Mouse (Mus musculus) left cerebral cortex, adult 2 months (tissue): ENCODE data around the gene Ifnar1. TPM values are rescaled to one million over a fixed set of nuclear protein-coding genes. Genes with fewer than 3 reads are reported as not detected.
A peak's percentile ranks its signal among the peaks of the same experiment; 100 is the strongest.
"Not testable (repeated sequence)": the region's sequence is repeated elsewhere in the genome, so short reads cannot be mapped to it uniquely, and the experiment has no call there.

Experiments
- DNase-seq, 2 experiments: peaks; one replicate each; pipeline ENCODE4 v3.0.0; 2021 to 2022; ENCODE audit warnings: low spot score in 2 of 2, mixed read lengths in 1 of 2; ENCODE audit errors: extremely low spot score in 1 of 2
- H3K27ac ChIP-seq: fragments of 200-600 bp; 2 replicates; pipeline ENCODE4 v1.8.1; 2022
- H3K4me3 ChIP-seq: fragments of 200-600 bp; 2 replicates; pipeline ENCODE4 v1.8.1; 2022
- CTCF ChIP-seq: fragments of 200-600 bp; IDR thresholded peaks from 2 replicates; pipeline ENCODE4 v1.8.1; 2022; ENCODE audit warnings: antibody characterized with exemption, mild to moderate bottlenecking, moderate library complexity
- intact Hi-C: fragments of 180-260 bp; cut with DNase I; formaldehyde crosslinking; loops from one replicate; pipeline ENCODE4 v1.15.1; 2025
- long read RNA-seq, 2 experiments: library from polyadenylated mRNA; stranded (forward); transcript quantifications; one replicate each; pipeline ENCODE4 v2.0.0; 2021; ENCODE audit warnings: borderline mapping rate in 2 of 2
- total RNA-seq, 2 experiments: library from RNA; stranded (reverse); gene quantifications; 2 replicates each; pipeline ENCODE4 v1.2.3; 2021

Gene Ifnar1
- 10 to 100 TPM; 45.2 TPM for total RNA-seq
- long read RNA-seq, experiment 1, transcript Ifnar1-201 (11 exons, 3,909 nt) = major isoform, 27 of 35 reads
- long read RNA-seq, experiment 1, partial matches to known transcripts = 2 of 35 reads
- long read RNA-seq, experiment 1, other reads (novel, unspliced or antisense) = 6 of 35 reads
- long read RNA-seq, experiment 2, transcript Ifnar1-201 (11 exons, 3,909 nt) = major isoform, 20 of 37 reads
- long read RNA-seq, experiment 2, partial matches to known transcripts = 4 of 37 reads
- long read RNA-seq, experiment 2, other reads (novel, unspliced or antisense) = 12 of 37 reads

DNA sequence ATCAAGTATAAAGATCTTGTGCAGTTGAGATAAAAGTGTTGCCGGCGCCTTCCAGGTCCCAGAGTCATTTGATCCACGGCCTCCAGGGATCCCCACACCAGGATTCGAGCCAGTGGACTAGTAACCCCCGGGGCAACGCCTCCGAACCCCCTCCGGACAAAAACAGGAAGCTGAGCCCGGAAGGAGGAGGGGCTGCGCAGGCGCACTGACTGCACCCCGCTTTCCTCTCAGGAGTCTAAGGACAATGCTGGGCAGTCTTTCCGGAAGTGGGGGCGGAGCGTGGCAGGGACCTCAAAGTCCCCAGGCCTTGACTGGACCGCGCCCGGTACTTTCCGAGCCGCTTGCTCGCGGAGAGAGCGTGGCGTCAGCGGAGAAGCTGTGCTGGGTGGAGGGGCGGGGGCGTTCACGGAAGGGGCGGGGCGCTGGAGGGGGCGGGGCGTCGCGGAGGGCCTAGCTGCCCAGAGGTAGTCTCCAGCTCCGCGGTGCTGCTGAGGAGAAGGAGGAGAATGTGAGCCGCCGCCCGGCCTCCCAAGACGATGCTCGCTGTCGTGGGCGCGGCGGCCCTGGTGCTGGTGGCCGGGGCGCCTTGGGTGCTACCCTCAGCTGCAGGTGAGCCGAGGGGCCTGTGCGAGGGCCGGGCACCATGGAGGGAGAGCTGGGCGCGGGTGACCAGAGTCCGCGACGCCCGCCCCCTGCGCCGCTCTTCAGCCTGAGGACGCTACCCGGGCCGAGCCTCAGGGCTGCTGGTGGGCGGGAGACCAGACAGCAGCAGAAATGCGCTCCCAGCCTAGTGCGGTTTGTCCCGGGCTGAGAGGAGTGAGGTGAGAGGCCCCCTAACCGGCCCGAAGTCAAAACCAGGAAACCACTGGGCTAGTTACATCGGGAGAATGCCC is at the start of gene Ifnar1:
Gene Ifnar1, plus strand, starts transcription at position 431 of the 893 bp plus-strand sequence.
- no peak; the same call in none of the 2 replicates for TF ChIP-seq CTCF
- intact Hi-C loops = loop anchor here (2.0 to 5.0 kb wide), 4 partner anchors 20 to 113 kb away; partner anchors contain the start of genes Ifnar2 and Il10rb
- Histone ChIP-seq H3K27ac (peak within 1 kb of the TSS; percentile 85), H3K4me3 (peak within 1 kb of the TSS; percentile 76)
- DNase-seq = peak; percentile 95 to 97

DNA sequence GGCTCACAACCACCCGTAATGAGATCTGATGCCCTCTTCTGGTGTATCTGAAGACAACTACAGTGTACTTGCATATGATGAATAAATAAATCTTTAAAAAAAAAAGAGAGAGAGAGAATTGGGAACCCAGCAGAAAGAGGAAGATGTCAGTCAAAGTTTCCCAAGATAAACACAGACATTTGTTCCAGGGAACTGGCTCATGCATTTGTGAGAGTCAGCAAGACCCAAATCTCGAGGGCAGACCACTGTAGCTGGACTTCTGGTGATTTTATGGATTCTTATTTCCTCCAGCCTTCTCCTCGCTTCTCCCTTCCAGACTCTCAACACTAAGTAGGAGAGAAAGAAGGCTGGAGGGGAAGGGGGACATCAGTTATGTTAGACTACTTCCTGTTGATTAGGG is 47.0 kb upstream of the Ifnar1 start:
- H3K27ac ChIP-seq = no peak overlapping the region
- TF ChIP-seq CTCF = no peak
- intact Hi-C loops = no loop called here
- no peak overlapping the region for H3K4me3 ChIP-seq
- DNase-seq = no peak

DNA sequence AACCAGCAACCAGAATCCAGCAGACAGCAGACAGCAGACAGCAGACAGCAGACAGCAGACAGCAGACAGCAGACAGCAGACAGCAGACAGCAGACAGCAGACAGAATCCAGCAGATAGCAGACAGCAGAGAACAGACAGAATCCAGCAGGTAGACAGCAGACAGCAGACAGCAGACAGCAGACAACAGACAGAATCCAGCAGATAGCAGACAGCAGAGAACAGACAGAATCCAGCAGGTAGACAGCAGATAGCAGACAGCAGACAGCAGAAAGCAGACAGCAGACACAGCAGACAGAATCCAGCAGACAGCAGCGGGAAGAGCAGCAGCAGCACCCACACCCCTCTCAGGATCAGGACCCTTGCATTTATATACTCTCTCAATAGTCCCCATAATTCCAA is 46.4 kb upstream of the Ifnar1 start:
- H3K27ac ChIP-seq, intact Hi-C loops, H3K4me3 ChIP-seq, DNase-seq: not testable (repeated sequence)

DNA sequence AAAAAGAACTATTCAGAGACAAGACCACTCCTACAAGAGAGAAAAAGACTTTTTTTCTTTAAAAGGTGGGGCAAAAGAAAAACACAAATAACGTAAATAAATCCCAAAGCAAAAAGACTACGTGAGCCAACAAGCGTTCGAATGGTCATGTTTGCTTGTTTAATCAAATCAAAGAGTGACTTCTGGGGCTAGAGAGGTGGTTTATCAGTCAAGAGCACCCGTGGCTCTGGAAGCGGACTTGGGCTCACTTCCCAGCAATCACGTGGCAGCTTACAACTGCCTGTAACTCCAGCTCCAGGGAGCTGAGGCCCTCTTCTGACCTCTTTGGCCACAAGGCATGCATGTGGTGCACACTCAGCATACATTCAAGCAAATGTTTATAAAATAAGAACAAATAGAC is 43.7 kb upstream of the Ifnar1 start:
- H3K4me3 ChIP-seq = no peak overlapping the region
- DNase-seq = peak in 1 of 2 experiments; percentile 15
- intact Hi-C loops = no loop called here
- H3K27ac ChIP-seq = peak overlapping the region; percentile 54
- TF ChIP-seq CTCF = peak; percentile 27

DNA sequence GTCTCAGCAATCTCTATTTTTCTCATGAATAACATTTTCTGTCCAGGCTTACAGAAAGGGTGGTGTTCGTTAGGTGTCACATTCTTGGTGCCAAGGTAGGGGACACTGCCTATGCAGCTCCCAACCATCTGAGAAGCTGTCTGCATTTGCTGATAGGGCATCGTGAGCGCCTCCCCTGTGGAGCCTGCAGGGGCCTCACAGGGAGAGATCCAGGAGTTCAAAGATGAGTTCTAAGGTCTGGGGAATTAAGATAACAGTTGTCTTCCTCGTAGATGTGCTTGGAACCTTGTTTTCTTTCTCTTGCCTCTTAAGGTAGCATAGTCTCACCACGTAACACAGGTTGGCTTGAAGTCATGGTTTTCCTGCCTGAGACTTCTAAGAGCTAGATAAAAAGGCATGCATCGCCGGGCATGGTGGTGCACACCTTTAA is 43.2 kb upstream of the Ifnar1 start:
- intact Hi-C loops = loop anchor here (2.0 kb wide), 1 partner anchor 43 kb away; the partner anchor contains the start of gene Ifnar1
- no peak overlapping the region for H3K4me3 ChIP-seq
- no peak for TF ChIP-seq CTCF
- H3K27ac ChIP-seq = no peak overlapping the region
- DNase-seq = no peak

DNA sequence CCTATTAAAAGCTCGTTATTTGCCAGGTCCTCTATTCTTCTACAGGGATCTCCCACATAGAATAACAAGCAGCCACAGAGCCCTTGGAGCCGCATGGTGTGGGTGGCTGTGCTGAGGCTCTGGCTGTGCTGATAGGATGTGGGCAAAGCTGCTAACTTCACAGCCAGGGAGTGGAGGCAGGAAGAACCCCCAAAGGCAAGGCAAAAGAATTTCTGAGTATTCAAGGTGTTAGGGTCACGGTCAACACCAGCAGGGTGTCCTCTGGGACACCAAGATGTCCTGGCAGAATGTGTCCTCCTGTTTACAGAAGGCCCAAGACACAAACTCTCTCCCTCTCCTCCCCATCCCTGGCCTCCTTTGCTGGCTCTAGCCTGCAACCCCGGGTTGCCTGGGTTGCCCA is 42.6 kb upstream of the Ifnar1 start:
- no peak overlapping the region for H3K4me3 ChIP-seq
- TF ChIP-seq CTCF = no peak
- intact Hi-C loops = loop anchor here (2.0 kb wide), 1 partner anchor 42 kb away; the partner anchor contains the start of gene Ifnar1
- DNase-seq = peak; percentile 17 to 20
- peak overlapping the region; percentile 36 for H3K27ac ChIP-seq

DNA sequence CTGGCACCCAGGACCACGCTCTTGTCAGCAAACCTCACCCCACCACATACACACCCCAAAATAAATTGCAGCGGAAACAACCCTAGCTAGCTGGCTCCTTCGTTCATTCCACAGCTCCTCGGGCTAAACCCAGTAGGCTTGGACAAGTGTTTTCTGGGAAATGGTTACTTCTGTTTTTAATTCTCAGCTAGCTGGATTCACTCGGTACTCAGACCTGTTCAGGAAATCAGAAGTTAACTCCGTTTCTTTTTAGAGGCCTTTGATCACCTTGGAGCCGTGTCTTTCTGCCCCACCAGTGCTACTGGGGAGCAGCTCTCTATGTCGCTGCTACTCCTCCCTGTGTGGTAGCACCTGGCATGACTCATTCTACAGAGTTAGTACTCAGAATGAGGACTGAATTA is 41.8 kb upstream of the Ifnar1 start:
- TF ChIP-seq CTCF = no peak
- DNase-seq = no peak
- intact Hi-C loops = loop anchor here (2.0 kb wide), 1 partner anchor 42 kb away; the partner anchor contains the start of gene Ifnar1
- H3K27ac ChIP-seq = peak overlapping the region; percentile 36; the same call in 1 of the 2 replicates
- no peak overlapping the region for H3K4me3 ChIP-seq

DNA sequence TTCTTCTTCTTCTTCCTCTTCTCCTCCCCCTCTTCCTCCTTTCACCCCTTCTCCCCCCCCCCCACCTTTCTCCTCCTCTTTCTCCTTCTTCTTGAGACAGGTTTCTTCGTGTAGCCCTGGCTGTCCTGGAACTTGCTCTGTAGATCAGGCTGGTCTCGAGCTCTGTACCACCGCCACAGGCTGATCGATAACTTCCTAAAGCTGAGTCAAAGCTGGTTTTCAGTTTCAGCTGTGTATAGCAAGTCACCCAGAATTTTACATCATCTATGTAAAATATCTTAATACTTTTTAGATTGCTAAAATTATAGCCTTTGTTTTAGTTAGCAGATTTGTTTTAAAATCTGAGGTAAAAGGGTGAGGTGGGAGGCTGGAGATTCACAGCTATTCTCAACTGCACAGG is 40.2 kb upstream of the Ifnar1 start:
- no peak for TF ChIP-seq CTCF
- Histone ChIP-seq H3K4me3 (no peak overlapping the region), H3K27ac (no peak overlapping the region)
- DNase-seq = no peak
- intact Hi-C loops = no loop called here

DNA sequence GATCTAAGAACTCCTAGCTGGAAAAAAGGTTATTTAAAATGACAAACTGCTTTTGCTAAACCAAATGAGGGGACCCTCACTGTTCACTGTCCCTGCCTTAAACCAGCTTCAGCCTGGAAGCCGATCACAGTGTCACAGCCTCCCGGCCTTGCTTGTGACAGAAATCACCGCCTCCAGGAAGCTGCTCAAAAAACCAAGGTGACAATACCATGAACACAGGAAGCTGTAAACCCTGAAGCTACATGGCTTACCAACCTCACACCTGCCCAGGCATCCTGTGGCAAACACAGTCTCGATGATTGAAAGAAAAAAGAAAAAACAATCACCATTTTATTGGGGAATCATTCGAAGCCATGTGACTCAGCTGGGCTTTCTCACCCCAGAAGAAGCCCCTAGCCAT is 39.5 kb upstream of the Ifnar1 start:
- no peak overlapping the region for H3K4me3 ChIP-seq
- no peak for TF ChIP-seq CTCF
- DNase-seq = no peak
- intact Hi-C loops = no loop called here
- H3K27ac ChIP-seq = no peak overlapping the region

DNA sequence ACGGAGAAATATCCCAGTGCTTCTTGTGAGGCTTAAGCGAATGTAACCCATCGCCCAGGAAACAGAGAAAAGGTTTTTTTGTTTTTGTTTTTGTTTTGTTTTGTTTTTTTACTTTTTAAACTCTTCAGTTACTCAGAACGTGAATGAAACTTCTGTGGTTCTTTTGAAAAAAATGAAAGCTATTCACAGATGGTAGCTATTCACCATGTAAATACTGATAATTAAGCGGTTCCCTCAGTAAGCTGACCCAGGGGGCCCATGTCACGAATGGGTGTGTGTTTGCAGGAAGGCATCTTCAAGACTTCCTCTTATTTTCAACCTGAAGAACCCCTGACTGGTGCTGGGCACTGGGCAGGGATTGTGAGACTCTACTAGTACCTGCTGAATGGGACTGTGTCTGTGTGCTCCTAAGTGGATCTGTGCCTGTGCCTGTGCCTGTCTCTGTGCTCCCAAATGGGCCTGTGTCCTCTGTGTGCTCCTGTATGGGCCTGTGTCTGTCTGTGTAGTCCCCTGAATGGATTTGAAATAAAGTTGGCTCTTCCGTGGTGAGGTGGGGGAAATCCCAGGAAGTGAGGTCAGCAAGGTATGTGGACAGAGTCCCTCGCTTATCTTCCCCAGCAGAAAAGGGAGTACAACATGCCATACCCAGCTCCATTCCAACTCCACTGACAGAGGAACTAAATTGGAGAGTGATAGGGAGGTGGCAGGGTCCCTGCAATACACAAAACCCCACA is 38.1 kb upstream of the Ifnar1 start:
- no peak overlapping the region for H3K27ac ChIP-seq
- intact Hi-C loops = no loop called here
- H3K4me3 ChIP-seq = no peak overlapping the region
- TF ChIP-seq CTCF = no peak
- DNase-seq = no peak

DNA sequence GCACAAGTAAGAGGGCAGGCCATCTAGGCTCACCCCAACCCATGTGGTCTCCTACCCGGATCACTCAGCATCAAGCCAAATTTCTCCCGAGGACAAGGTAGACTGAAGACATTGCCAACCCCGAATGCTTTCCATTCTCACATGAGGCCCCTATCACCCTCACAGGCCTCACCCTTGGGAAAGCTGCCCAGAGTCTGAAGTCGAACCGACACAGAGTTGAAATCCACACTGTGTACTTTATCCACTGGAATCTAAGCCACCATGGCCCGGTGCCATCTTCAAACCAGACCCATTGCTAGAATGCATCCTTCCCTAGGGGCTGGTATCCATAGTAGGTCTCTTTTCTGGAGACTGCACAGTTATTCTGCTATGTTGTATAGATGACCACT is 37.5 kb upstream of the Ifnar1 start:
- Histone ChIP-seq H3K27ac (no peak overlapping the region), H3K4me3 (no peak overlapping the region)
- DNase-seq = no peak
- TF ChIP-seq CTCF = no peak
- intact Hi-C loops = no loop called here
